Mouse (Mus musculus): ENCODE results near the gene Exoc4. TPM values are rescaled to one million over a fixed set of nuclear protein-coding genes. Genes with fewer than 3 reads are reported as not detected.

Exoc4 gene
- total and polyA plus RNA-seq, 2 experiments = 3.7 to 28.0 TPM

DNA sequence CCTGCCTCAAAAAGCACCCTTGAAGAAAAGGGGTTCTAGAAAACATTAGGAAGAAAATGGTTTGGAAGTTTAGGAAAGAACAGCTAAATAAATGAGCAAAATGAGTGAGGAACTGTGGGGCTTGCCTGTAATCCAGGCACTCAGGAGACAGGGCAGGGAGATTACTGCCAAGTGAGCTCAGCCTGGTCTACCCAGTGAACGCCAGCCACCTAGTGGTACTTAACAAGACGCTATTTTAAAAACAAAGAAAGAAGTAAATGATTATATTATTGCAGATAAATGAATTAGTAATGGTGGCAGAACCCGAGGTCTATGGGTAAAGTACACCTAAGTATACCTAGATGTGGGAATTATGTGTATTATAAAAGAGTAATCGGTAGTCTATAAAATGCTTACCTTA is 651.7 kb downstream of the Exoc4 start:
- Histone ChIP-seq H3K27me3 (ENCODE audit: control insufficient read depth, insufficient read depth, low read length) (no peaks in the 10 kb centered on the region), H3K9ac (ENCODE audit: low read depth, low read length) (no peak overlapping the region), H3K79me2 (ENCODE audit: control insufficient read depth, insufficient read depth, low read length) (no peaks in the 10 kb centered on the region), H3K27ac (replicated peaks; ENCODE audit: insufficient read depth, low read depth, low read length) (no peak overlapping the region), H3K4me3 (ENCODE audit: insufficient read depth, low read depth, low read length) (no peak overlapping the region), H3K36me3 (ENCODE audit: control insufficient read depth, insufficient read depth, low read length) (no peaks in the 10 kb centered on the region), H3K4me1 (ENCODE audit: control insufficient read depth, insufficient read depth, low read length) (no peaks in the 10 kb centered on the region)
- WGBS = 87% methylated on average over 4 of the region's 4 CpGs
- TF ChIP-seq CTCF (IDR thresholded peaks at IDR 0.05; ENCODE audit: low read depth, low read length) (no peak), POLR2A (IDR thresholded peaks at IDR 0.05; ENCODE audit: extremely low read depth, insufficient read depth, low read length) (no peak)
- DNase-seq (ENCODE audit: extremely low read depth, low read depth, low spot score) = no peak

GRCm38 (mm10) chr6:33905099-33905498 is 656.2 kb downstream of the Exoc4 start:
- Histone ChIP-seq H3K79me2 (ENCODE audit: control insufficient read depth, insufficient read depth, low read length) (no peaks in the 10 kb centered on the region), H3K4me1 (ENCODE audit: control insufficient read depth, insufficient read depth, low read length) (no peaks in the 10 kb centered on the region), H3K27ac (replicated peaks; ENCODE audit: insufficient read depth, low read depth, low read length) (no peak overlapping the region), H3K9ac (ENCODE audit: low read depth, low read length) (no peak overlapping the region), H3K36me3 (ENCODE audit: control insufficient read depth, insufficient read depth, low read length) (no peaks in the 10 kb centered on the region), H3K4me3 (ENCODE audit: insufficient read depth, low read depth, low read length) (no peak overlapping the region), H3K27me3 (ENCODE audit: control insufficient read depth, insufficient read depth, low read length) (no peaks in the 10 kb centered on the region)
- DNase-seq (ENCODE audit: extremely low read depth, low read depth, low spot score) = no peak
- TF ChIP-seq CTCF (IDR thresholded peaks at IDR 0.05; ENCODE audit: low read depth, low read length) = no peak
- TF ChIP-seq POLR2A (IDR thresholded peaks at IDR 0.05; ENCODE audit: extremely low read depth, insufficient read depth, low read length) = no peak
- WGBS = 52% methylated on average over 1 of the region's 1 CpGs

GRCm38 (mm10) chr6:33910671-33911070 is 661.8 kb downstream of the Exoc4 start:
- WGBS = 84% methylated on average over 3 of the region's 3 CpGs
- Histone ChIP-seq H3K4me3 (ENCODE audit: insufficient read depth, low read depth, low read length) (no peak overlapping the region), H3K27me3 (ENCODE audit: control insufficient read depth, insufficient read depth, low read length) (no peaks in the 10 kb centered on the region), H3K27ac (replicated peaks; ENCODE audit: insufficient read depth, low read depth, low read length) (no peak overlapping the region), H3K4me1 (ENCODE audit: control insufficient read depth, insufficient read depth, low read length) (no peaks in the 10 kb centered on the region), H3K9ac (ENCODE audit: low read depth, low read length) (no peak overlapping the region), H3K79me2 (ENCODE audit: control insufficient read depth, insufficient read depth, low read length) (no peaks in the 10 kb centered on the region), H3K36me3 (ENCODE audit: control insufficient read depth, insufficient read depth, low read length) (no peaks in the 10 kb centered on the region)
- DNase-seq (ENCODE audit: extremely low read depth, low read depth, low spot score) = no peak
- no peak for TF ChIP-seq CTCF (IDR thresholded peaks at IDR 0.05; ENCODE audit: low read depth, low read length)
- TF ChIP-seq POLR2A (IDR thresholded peaks at IDR 0.05; ENCODE audit: extremely low read depth, insufficient read depth, low read length) = no peak

DNA sequence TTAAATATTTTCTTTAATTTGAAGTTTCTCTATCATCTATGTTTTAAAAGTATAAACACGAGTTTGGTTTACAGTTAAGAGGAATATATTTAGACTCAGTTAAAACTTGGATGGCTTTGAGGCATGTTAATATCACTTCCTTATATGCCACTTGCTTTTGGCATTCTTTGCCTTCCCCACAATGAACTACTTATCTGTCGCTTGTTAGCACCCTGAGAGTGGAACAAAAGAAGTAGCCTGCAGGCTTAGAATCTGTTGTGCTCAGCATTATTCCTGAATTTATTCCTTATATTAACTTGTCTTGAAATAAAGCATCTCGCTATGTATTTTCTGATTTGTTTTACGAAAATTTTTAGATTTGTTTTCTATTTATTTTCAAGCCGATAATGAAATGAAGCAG is 664.2 kb downstream of the Exoc4 start:
- Histone ChIP-seq H3K4me3 (ENCODE audit: insufficient read depth, low read depth, low read length) (no peak overlapping the region), H3K79me2 (ENCODE audit: control insufficient read depth, insufficient read depth, low read length) (no peaks in the 10 kb centered on the region), H3K36me3 (ENCODE audit: control insufficient read depth, insufficient read depth, low read length) (no peaks in the 10 kb centered on the region), H3K9ac (ENCODE audit: low read depth, low read length) (no peak overlapping the region), H3K27ac (replicated peaks; ENCODE audit: insufficient read depth, low read depth, low read length) (no peak overlapping the region), H3K4me1 (ENCODE audit: control insufficient read depth, insufficient read depth, low read length) (no peaks in the 10 kb centered on the region), H3K27me3 (ENCODE audit: control insufficient read depth, insufficient read depth, low read length) (no peaks in the 10 kb centered on the region)
- WGBS = 87% methylated on average over 5 of the region's 5 CpGs
- TF ChIP-seq POLR2A (IDR thresholded peaks at IDR 0.05; ENCODE audit: extremely low read depth, insufficient read depth, low read length) (no peak), CTCF (IDR thresholded peaks at IDR 0.05; ENCODE audit: low read depth, low read length) (no peak)
- no peak for DNase-seq (ENCODE audit: extremely low read depth, low read depth, low spot score)

DNA sequence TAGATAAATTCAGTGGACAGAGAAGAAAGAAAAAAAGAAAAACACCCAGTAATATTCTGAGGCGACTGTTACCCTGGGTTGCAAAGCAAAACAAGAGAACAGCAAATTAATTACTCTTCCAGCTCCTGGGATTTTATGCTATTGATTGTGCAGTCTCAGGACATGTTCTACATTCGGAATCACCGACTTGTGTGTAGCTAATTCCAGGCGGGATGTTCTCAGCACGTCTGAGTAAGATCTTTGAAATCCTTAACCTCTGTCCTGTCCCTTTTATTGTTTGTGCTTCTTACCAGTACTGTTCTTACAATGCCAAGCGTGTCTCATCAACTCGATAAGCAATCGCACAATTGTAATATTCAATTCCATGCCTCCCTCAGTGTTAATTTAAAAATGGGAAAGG is 664.6 kb downstream of the Exoc4 start:
- Histone ChIP-seq H3K79me2 (ENCODE audit: control insufficient read depth, insufficient read depth, low read length) (no peaks in the 10 kb centered on the region), H3K27me3 (ENCODE audit: control insufficient read depth, insufficient read depth, low read length) (no peaks in the 10 kb centered on the region), H3K4me3 (ENCODE audit: insufficient read depth, low read depth, low read length) (no peak overlapping the region), H3K36me3 (ENCODE audit: control insufficient read depth, insufficient read depth, low read length) (no peaks in the 10 kb centered on the region), H3K9ac (ENCODE audit: low read depth, low read length) (no peak overlapping the region), H3K4me1 (ENCODE audit: control insufficient read depth, insufficient read depth, low read length) (no peaks in the 10 kb centered on the region), H3K27ac (replicated peaks; ENCODE audit: insufficient read depth, low read depth, low read length) (no peak overlapping the region)
- WGBS = 91% methylated on average over 8 of the region's 8 CpGs
- DNase-seq (ENCODE audit: extremely low read depth, low read depth, low spot score) = no peak
- TF ChIP-seq CTCF (IDR thresholded peaks at IDR 0.05; ENCODE audit: low read depth, low read length) (no peak), POLR2A (IDR thresholded peaks at IDR 0.05; ENCODE audit: extremely low read depth, insufficient read depth, low read length) (no peak)

DNA sequence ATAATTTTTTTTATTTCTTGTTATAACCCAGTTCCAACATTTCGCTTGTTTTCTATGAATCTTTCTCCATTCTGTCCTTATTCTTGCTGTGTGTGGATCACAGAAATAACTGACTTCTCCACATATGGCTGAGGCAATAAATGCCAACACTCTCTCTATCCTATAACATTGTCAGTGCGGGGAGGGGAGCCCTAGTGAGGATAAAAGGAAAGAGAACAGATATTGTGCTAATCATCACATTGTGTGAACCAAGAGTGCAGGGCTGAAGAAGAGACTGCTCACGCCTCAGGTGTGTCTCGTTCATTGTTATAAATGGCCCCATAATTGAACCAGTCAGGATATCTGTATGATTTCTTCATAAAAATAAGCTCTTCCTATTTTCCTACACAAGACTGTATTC is 665.1 kb downstream of the Exoc4 start:
- 96% methylated on average over 4 of the region's 4 CpGs for WGBS
- no peaks in the 10 kb centered on the region for H3K4me1 ChIP-seq (ENCODE audit: control insufficient read depth, insufficient read depth, low read length)
- no peaks in the 10 kb centered on the region for H3K27me3 ChIP-seq (ENCODE audit: control insufficient read depth, insufficient read depth, low read length)
- no peaks in the 10 kb centered on the region for H3K79me2 ChIP-seq (ENCODE audit: control insufficient read depth, insufficient read depth, low read length)
- no peak for DNase-seq (ENCODE audit: extremely low read depth, low read depth, low spot score)
- H3K4me3 ChIP-seq (ENCODE audit: insufficient read depth, low read depth, low read length) = no peak overlapping the region
- no peak overlapping the region for H3K9ac ChIP-seq (ENCODE audit: low read depth, low read length)
- no peaks in the 10 kb centered on the region for H3K36me3 ChIP-seq (ENCODE audit: control insufficient read depth, insufficient read depth, low read length)
- no peak overlapping the region for H3K27ac ChIP-seq (replicated peaks; ENCODE audit: insufficient read depth, low read depth, low read length)
- TF ChIP-seq POLR2A (IDR thresholded peaks at IDR 0.05; ENCODE audit: extremely low read depth, insufficient read depth, low read length) (no peak), CTCF (IDR thresholded peaks at IDR 0.05; ENCODE audit: low read depth, low read length) (no peak)

Data from liver, adult 2 months (tissue).